Mouse (Mus musculus) ES-E14 (cell line): ENCODE results near the gene Macrod2. TPM values are rescaled to one million over a fixed set of nuclear protein-coding genes. Genes with fewer than 3 reads are reported as not detected.

Experiments used
- DNase-seq: peaks from one replicate; pipeline ENCODE4 v3.0.0-alpha.2; 2013; ENCODE audit warnings: low read depth, low spot score
- H3K27ac ChIP-seq: 2 replicates; pipeline ENCODE4 v1.5.1; 2012; ENCODE audit warnings: low read depth, mild to moderate bottlenecking, low read length, moderate library complexity, mixed read lengths; ENCODE audit not compliant: poor library complexity, insufficient read depth, severe bottlenecking
- H3K36me3 ChIP-seq: 2 replicates; pipeline ENCODE4 v1.6.1; 2012; ENCODE audit warnings: mild to moderate bottlenecking, low read length, moderate library complexity, mixed read lengths; ENCODE audit not compliant: control insufficient read depth, poor library complexity, insufficient read depth, severe bottlenecking
- H3K4me1 ChIP-seq, 2 experiments: fragments of 150-350 bp in 1 of 2; sonication (generic) in 1 of 2; 2 replicates each; pipeline ENCODE4 v1.6.1; 2012; ENCODE audit warnings: low read length in 2 of 2, mild to moderate bottlenecking in 1 of 2, mixed read lengths in 1 of 2; ENCODE audit not compliant: control insufficient read depth in 2 of 2, insufficient read depth in 2 of 2, poor library complexity in 1 of 2
- H3K4me3 ChIP-seq, 2 experiments: fragments of 150-350 bp in 1 of 2; sonication (generic) in 1 of 2; 2 replicates each; pipeline ENCODE4 v1.5.1; 2012; ENCODE audit warnings: low read length in 2 of 2, low read depth in 1 of 2, mild to moderate bottlenecking in 1 of 2, mixed read lengths in 1 of 2; ENCODE audit not compliant: insufficient read depth in 1 of 2, poor library complexity in 1 of 2, severe bottlenecking in 1 of 2
- H3K9ac ChIP-seq: 2 replicates; pipeline ENCODE4 v1.6.1; 2012; ENCODE audit warnings: low read depth, mild to moderate bottlenecking, low read length, mixed read lengths; ENCODE audit not compliant: poor library complexity, insufficient read depth, severe bottlenecking
- H3K9me3 ChIP-seq: fragments of 150-350 bp; sonication (generic); 2 replicates; pipeline ENCODE4 v1.6.1; 2012; ENCODE audit warnings: low read depth, mild to moderate bottlenecking, low read length; ENCODE audit not compliant: control insufficient read depth, insufficient read depth
- CHD2 ChIP-seq: IDR thresholded peaks from 2 replicates; pipeline ENCODE4 v1.6.1; 2014; ENCODE audit warnings: mild to moderate bottlenecking, low read depth, low read length, inconsistent platforms
- HCFC1 ChIP-seq: IDR thresholded peaks from 2 replicates; pipeline ENCODE4 v1.6.1; 2012; ENCODE audit warnings: low read length, inconsistent platforms, borderline replicate concordance; ENCODE audit not compliant: insufficient read depth
- MAFK ChIP-seq: IDR thresholded peaks from 2 replicates; pipeline ENCODE4 v1.6.1; 2014; ENCODE audit warnings: mild to moderate bottlenecking, low read depth, low read length, inconsistent platforms; ENCODE audit not compliant: insufficient read depth
- ZC3H11A ChIP-seq: IDR thresholded peaks from 2 replicates; pipeline ENCODE4 v1.6.1; 2012; ENCODE audit warnings: low read depth, mild to moderate bottlenecking, inconsistent platforms, low read length, borderline replicate concordance
- ZNF384 ChIP-seq: IDR thresholded peaks from 2 replicates; pipeline ENCODE4 v1.6.1; 2012; ENCODE audit warnings: low read depth, low read length, inconsistent platforms
- in situ Hi-C, 2 experiments: fragments of 600-800 bp; cut with MboI; formaldehyde crosslinking; loops; one replicate each; pipeline ENCODE4 v1.15.1; 2025; ENCODE audit warnings: low sequenced_read_pairs in 2 of 2, inconsistent platforms in 1 of 2; ENCODE audit not compliant: unreplicated experiment in 2 of 2
- total RNA-seq: library from RNA; depleted of rRNA; stranded (reverse); fragments of 300-350 nt; gene quantifications from 2 replicates; pipeline ENCODE4 v1.2.3, GENCODE M21; 2012

Macrod2 gene
- total RNA-seq, 1 experiment: 12.7 TPM

DNA sequence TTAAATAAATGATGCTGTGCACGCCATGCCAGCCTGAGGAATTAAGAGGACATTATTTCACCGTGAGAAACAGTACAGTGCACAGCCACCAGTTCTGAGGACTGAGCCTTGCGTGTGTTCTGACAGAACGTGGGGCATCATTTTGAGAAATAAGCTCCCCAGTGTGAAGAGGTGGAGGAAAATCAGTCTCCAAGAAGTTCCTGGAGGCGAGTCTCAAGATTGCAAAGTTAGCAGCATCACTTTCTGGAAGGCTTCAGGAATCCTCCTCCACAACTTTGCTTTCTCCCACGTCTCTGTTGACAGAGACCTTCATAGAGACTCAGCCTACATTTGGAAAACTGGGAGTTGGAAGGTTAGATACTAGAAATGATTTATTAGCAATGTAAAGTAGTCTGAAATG, 932.2 kb downstream of the Macrod2 start:
- DNase-seq: no peak
- Histone ChIP-seq H3K4me1 (no peaks in the 10 kb centered on the region), H3K4me3 (no peak overlapping the region), H3K9me3 (no peaks in the 10 kb centered on the region), H3K9ac (no peak overlapping the region), H3K36me3 (no peaks in the 10 kb centered on the region), H3K27ac (no peak overlapping the region)
- no peak for TF ChIP-seq HCFC1
- TF ChIP-seq MAFK: no peak
- TF ChIP-seq ZC3H11A: no peak
- TF ChIP-seq CHD2: no peak
- no peak for TF ChIP-seq ZNF384
- in situ Hi-C loops: no loop called here

DNA sequence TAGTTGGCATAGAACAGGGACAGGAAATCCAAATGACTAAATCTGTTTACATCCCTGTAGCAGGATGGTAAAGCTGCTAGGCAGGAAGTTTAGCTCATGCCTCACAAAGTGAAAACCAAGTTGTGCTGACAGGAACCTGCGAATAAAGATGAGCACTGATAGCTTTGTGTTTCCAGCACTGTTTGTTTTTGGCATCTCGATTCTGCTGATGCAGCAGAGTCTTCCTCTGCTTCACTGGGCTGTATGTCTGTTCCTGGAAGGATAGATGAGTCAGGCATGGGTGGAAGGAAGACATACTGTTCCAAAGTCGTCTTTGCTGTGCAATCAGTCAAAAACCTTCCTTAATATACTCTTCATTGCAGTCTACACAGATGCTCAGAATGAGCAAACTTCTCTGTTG, 942.6 kb downstream of the Macrod2 start:
- H3K9me3 ChIP-seq: no peaks in the 10 kb centered on the region
- H3K4me3 ChIP-seq: no peak overlapping the region
- DNase-seq: no peak
- H3K4me1 ChIP-seq: no peaks in the 10 kb centered on the region
- in situ Hi-C loops: no loop called here
- TF ChIP-seq MAFK (no peak), ZC3H11A (no peak), CHD2 (no peak), HCFC1 (no peak), ZNF384 (no peak)
- no peaks in the 10 kb centered on the region for H3K36me3 ChIP-seq
- no peak overlapping the region for H3K9ac ChIP-seq
- no peak overlapping the region for H3K27ac ChIP-seq

DNA sequence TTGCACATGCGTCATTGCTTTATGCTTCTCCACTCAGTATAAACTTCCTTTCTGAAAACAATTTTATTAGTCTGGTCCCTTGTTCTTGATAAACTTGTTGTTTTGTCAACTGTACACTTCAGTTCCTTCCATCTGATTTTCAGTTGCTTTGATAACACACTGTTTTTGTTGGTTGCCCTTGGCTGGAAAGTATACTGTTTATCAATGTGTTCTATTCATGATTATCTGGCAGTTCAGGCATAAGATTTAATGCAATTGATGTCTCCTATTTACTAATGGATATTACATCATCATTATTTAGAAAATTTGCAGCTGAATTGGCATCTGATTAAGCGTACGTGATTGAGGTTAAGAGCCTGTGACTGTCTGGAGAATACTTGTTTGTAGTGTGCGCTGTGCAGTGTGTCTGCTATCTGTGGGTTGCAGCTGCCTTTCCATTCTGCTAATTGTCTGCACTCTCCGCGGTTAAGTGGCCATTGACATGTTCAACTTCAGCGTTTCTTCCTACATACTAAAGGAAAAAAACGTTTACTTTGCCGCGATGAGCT, 949.0 kb downstream of the Macrod2 start:
- in situ Hi-C loops: no loop called here
- H3K27ac ChIP-seq: no peak overlapping the region
- H3K4me3 ChIP-seq: no peak overlapping the region
- no peak overlapping the region for H3K9ac ChIP-seq
- no peaks in the 10 kb centered on the region for H3K9me3 ChIP-seq
- H3K36me3 ChIP-seq: no peaks in the 10 kb centered on the region
- TF ChIP-seq HCFC1 (no peak), CHD2 (no peak), ZNF384 (no peak), ZC3H11A (no peak), MAFK (no peak)
- H3K4me1 ChIP-seq: no peaks in the 10 kb centered on the region
- DNase-seq: no peak

DNA sequence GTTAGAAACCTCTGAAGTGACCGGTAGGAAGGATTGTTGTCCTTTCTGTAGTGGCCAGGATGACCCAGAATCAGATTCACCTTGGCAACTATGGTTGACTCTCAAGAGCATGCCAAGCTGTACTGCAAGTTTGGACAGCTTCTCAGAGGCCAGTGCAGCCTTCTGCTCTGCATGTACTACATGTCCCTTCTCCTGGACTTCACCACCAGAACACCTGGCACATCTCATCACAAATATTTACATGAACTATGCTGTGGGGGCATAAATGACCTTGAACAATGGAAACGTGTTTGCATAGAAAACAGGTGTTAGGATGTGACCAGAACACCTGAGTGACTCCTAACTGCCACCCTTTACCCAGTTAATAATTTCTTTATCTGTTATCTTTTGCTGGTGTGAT, 957.5 kb downstream of the Macrod2 start:
- Histone ChIP-seq H3K4me3 (no peak overlapping the region), H3K4me1 (no peaks in the 10 kb centered on the region), H3K27ac (no peak overlapping the region), H3K9ac (no peak overlapping the region), H3K36me3 (no peaks in the 10 kb centered on the region), H3K9me3 (no peaks in the 10 kb centered on the region)
- TF ChIP-seq CHD2 (no peak), ZNF384 (no peak), ZC3H11A (no peak), HCFC1 (no peak), MAFK (no peak)
- in situ Hi-C loops: no loop called here
- DNase-seq: no peak

DNA sequence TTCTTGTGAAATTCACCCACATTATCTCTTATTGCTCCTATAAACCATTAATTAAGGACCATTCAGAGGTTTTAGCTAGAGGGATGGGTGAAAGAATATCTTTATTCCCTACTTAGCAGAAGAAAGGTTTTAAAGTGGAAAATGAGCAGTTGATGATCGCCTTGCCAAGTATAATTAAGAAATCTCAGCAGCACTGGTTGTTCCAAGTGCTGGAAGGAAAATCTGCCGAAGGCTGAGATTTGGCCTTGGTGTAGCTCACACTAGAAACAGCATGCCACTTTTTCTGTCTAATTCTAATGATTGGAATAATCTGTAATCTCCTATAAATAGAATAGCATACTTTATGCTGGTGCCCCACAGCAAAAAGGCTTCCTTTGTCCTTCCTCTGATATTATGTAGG, 993.5 kb downstream of the Macrod2 start:
- Histone ChIP-seq H3K9ac (no peak overlapping the region), H3K36me3 (no peaks in the 10 kb centered on the region), H3K9me3 (no peaks in the 10 kb centered on the region), H3K27ac (no peak overlapping the region), H3K4me1 (no peaks in the 10 kb centered on the region), H3K4me3 (no peak overlapping the region)
- DNase-seq: no peak
- in situ Hi-C loops: no loop called here
- TF ChIP-seq ZC3H11A: no peak
- no peak for TF ChIP-seq MAFK
- no peak for TF ChIP-seq HCFC1
- no peak for TF ChIP-seq CHD2
- TF ChIP-seq ZNF384: no peak
